Mouse (Mus musculus): Measurements from ENCODE around the gene Nit2.

- TF ChIP-seq CHD2 (IDR thresholded peaks at IDR 0.05; ENCODE audit: low read depth, low read length) (no peak), HCFC1 (IDR thresholded peaks at IDR 0.05; ENCODE audit: borderline replicate concordance, insufficient read depth, low read length) (no peak)
Observed at GRCm38 (mm10) chr16:57121816-57122415, 45.2 kb downstream of the Nit2 start.

Data from ES-E14 (cell line).